Mouse (Mus musculus) left cerebral cortex, adult 9 months (tissue): Measurements from ENCODE around the gene Tpd52l1.
"Not testable (repeated sequence)": the region's sequence is repeated elsewhere in the genome, so short reads cannot be mapped to it uniquely, and the experiment has no call there.

Experiments
- DNase-seq, 2 experiments: peaks; one replicate each; pipeline ENCODE4 v3.0.0; 2022; ENCODE audit warnings: low spot score in 2 of 2

Gene Tpd52l1

GRCm38 (mm10) chr10:31445291-31446124, at the start of gene Tpd52l1:
Gene Tpd52l1, minus strand, starts transcription at chr10:31445958.
- DNase-seq = peak; percentile 42 to 82

DNA sequence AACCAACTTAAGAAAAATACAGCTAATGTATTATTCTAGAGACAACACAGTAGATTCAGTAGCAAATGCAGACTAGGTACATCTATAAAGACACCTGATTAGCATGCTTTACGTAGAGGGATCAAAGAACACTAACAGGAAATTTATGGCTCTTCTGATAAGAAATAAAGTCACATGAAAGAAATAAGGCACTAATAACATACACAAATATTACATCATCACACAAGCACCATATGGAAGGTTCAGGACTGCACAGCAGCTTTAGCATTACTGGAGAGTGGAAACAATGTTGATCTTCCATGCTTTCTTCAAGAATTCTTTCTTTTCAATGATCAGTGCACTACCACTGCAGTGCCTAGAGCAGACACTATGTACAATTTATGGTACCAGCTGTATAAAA, 48.5 kb upstream of the Tpd52l1 start:
- DNase-seq = no peak

GRCm38 (mm10) chr10:31467043-31467898, 21.5 kb upstream of the Tpd52l1 start:
- no peak for DNase-seq

DNA sequence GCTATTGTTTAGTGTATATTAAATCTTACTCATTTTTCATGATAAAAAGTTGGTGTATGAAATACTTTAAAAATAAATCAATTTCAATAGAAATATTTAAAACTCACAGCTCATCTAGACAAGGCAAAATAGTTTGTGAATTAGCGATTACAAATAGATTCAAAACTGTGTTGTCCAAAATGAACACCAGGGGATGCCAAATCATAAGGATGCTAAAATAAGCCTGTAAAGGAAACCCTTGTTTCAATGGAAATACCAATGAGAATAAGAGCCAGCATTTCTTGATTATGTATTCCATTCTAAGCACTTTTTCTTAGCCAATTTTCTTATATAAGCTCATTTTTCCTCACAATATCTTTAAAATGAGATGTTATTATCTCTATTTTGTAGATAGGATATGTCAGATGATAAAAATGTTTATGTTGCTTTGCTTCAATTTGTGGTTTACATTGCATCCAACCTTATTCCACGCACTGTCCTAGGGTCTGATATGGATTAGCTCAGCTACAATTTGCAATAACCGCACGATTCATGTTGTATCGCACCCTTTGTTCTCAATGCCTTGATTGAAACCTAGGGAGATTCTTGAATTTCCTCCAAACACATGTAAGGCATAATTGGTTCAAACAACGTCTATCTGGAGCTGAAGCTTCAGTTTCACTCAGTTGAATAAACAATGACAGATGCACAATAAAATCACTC, 20.2 kb upstream of the Tpd52l1 start:
- peak in 1 of 2 experiments; percentile 7 for DNase-seq

GRCm38 (mm10) chr10:31465424-31465823, 19.7 kb upstream of the Tpd52l1 start:
- no peak for DNase-seq

GRCm38 (mm10) chr10:31463044-31463443, 17.3 kb upstream of the Tpd52l1 start:
- DNase-seq = no peak

GRCm38 (mm10) chr10:31456806-31457205, 11.0 kb upstream of the Tpd52l1 start:
- DNase-seq = no peak

DNA sequence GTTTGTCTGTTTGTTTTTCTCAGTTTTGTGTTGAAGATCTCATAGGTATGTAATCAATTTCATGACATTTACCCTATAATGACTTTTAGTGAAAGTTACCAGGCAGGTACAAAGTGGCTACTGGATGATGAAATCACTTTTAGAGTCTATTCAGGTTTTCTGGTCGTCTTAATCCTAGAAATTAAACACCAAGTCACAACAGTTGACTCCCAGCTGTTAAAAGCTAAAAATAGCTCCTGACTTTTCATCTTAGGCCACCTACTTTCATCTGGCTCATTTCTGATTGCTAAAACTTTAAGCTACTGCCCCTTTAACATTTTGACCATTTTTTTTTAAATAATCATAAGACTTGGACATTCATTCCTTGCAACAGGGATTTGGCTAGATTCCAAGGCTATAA, 1.3 kb upstream of the Tpd52l1 start:
- no peak for DNase-seq

DNA sequence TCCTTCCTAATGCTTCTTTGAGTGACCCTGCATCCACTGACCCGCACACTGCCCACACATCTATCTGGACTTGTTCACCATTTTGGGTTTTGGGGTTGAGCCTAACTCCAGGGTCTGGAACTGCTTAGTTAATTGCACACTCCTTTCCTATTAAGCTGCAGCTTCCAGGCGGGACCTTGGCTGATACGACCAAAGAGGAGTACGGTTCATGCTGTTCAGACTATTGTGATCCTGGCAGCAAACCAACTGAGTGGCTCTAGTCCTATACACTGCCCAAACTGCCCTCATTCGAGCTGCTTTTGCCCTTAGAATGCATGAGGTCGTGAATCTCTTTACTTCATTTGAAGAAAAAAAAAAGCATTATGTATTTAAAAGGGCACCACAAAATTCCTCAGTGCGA, 1.6 kb downstream of the Tpd52l1 start:
- no peak for DNase-seq

- DNase-seq = no peak
Measured at GRCm38 (mm10) chr10:31441491-31441890, 4.3 kb downstream of the Tpd52l1 start.

- DNase-seq = no peak
Measured at GRCm38 (mm10) chr10:31436047-31436446, 9.7 kb downstream of the Tpd52l1 start.

DNA sequence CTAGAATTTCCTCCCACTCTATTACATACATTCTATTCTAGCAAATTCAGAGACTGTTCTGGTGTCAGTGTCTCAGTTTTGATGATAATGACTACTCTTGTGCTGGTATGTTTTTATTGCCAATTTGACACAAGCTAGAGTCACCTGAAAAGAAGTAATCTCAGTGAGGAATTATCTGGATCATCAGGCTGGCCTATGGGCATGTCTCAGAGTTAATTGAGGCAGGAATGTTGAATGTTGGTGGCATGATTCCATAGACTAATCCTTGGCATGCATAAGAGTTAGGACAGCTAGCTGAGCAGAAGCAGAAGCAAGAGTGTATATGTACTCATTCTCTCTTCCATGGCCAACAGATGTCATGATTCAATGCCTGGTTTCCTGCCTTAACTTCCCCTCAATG, 27.8 kb downstream of the Tpd52l1 start:
- DNase-seq = no peak

DNA sequence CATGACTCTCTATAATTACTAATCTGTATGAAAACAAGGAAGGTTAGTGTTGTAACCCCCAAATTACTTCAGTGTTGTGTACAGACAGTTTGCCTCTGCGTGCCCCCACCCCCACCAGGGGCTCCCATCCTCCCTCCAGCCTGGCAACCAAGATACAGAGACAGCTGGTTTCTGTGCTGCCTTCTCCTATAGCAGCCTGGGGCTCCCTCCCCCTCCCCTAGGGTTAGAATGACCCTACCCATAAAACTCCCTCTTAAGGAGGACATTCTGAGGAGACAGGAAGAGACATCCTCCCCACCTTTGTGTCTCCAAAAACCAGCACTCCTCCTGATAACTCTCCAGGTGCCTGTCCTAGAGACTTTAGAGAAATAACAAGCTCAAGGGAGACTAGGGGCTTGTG, 52.8 kb downstream of the Tpd52l1 start:
- no peak for DNase-seq

GRCm38 (mm10) chr10:31390777-31391395, 54.9 kb downstream of the Tpd52l1 start:
- DNase-seq = no peak

DNA sequence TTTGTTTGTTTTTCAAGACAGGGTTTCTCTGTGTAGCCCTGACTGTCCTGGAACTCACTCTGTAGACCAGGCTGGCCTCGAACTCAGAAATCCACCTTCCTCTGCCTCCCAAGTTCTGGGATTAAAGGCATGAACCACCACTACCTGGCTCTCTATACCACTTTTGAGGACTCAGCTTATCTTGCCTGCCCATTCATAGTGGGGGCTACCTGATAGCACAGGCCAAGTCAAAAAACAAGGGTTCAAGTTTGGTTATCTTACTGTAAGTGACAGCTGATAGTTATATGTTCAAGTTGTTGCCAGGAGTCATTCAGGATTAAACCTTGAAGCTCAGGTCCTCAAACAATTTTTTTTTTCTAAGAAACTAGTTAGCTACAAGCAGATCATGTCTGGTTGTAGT, 57.2 kb downstream of the Tpd52l1 start:
- not testable (repeated sequence) for DNase-seq

DNA sequence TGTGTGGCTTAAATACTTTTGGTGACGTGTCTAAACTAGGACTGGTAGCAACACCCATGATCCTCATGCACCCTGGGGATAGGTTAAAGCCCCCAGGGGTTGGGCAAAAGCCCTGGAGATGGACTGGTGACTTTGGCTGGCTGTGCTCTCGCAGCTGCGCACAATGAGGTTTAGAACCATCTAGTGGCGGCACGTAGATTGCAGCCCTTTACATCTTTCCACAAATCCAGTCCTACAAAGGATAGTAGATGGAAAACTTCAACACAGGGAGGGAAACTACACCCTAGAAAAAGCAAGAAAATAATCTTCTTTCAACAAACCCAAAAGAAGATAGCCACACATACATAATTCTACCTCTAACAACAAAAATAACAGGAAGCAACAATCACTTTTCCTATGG, 75.6 kb downstream of the Tpd52l1 start:
- not testable (repeated sequence) for DNase-seq

DNA sequence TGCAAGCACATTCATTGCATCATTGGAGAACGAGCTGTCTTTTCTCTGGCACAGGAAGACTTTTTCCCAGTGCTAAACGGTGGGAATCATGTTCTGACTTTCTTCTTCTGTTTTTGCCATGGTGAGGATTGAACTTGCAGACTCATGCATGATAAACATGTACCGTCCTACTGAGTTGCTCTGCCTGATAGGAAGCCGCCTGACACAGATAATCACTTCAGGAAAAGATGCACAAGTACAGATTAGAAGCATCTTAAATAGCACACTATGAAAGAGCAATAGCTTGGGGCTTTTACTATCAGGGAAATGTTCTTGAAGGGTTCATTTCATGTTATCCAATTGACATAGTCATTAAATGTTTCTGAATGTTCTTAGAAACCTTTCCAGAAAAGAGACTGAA, 86.0 kb downstream of the Tpd52l1 start:
- no peak for DNase-seq

DNA sequence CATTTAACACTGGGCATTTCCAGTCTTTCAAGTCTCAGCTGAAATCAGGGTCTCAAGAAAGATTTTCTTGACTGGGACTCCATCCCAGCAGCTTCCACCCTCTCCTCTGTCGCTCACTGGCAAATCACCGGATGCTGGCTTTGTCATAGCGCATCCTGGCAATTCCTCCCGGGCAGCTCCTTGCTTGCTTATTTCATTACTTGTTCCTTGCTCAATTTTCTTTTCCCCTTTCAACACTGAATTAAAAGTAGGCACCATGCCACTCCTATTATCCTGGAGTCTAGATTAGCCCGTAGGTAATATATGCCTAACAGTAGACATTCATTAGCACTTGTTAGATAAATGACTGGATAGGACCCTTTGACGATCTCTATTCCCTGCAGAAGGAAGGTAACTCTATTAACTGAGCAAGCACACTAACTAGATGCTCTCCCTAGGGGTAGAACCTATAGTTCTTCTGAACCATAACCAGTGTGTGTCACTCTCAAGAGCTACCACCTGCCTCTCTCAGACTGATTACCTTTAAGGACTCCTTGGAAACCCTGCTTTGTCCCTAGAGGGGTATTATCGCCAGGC, 90.8 kb downstream of the Tpd52l1 start:
- no peak for DNase-seq

- no peak for DNase-seq
Measured at GRCm38 (mm10) chr10:31354141-31354540, 91.6 kb downstream of the Tpd52l1 start.

- no peak for DNase-seq
Measured at GRCm38 (mm10) chr10:31352845-31353427, 92.8 kb downstream of the Tpd52l1 start.

GRCm38 (mm10) chr10:31351056-31351455, 94.7 kb downstream of the Tpd52l1 start:
- no peak for DNase-seq
